Mouse (Mus musculus): Measurements from ENCODE around the gene Shank1. TPM values are rescaled to one million over a fixed set of nuclear protein-coding genes. Genes with fewer than 3 reads are reported as not detected.

Gene Shank1
- polyA plus RNA-seq, 1 experiment from 2014 or later = 2.2 TPM

DNA sequence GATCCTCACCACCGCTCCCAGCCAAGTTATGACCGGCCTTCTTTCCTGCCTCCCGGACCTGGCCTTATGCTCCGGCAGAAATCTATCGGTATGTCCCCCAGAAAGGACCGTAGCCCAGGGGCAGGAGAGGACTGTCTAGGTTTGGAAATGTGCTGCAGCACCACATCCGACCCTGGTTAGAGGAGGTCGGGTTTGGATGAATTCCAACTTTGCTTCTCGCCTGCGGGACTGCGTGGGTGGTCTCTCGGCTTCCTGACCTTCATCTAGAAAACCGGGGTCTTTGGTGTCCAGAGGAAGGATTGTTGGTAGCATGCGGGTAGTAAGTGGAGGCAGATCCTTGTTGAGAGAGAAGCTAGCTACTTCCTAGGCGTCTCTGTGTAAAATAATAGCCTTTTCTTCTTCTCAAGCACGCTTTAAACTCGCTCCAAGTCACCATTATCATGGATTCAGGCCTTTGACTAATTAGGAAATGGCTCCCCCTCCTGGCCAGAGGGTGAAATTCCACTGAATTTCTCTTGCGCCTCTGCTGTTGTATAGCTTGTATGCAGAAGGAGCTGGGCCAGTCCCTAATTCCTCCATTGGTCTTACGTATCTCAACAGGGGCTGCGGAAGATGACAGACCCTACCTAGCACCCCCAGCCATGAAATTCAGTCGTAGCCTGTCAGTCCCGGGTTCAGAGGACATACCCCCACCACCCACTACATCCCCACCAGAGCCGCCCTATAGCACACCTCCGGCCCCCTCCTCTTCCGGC, 41.1 kb downstream of the Shank1 start:
- ATAC-seq (ENCODE audit: insufficient read depth, low FRiP score, low read depth) = peak; percentile 15; the same call in 1 of the 2 replicates
- WGBS = 5% methylated on average over 25 of the region's 25 CpGs

GRCm38 (mm10) chr7:44351881-44352749, 42.1 kb downstream of the Shank1 start:
- Histone ChIP-seq H3K36me3 (no peaks in the 10 kb centered on the region), H3K9me3 (no peaks in the 10 kb centered on the region), H3K27ac (no peak overlapping the region), H3K27me3 (replicated peaks) (peaks cover 65% of the 10 kb centered on the region), H3K4me1 (peaks cover 35% of the 10 kb centered on the region), H3K9ac (no peak overlapping the region), H3K4me3 (replicated peaks) (0 out of 2 replicates have a peak overlapping the region, but pooled peaks have one; percentile 3), H3K4me2 (peak overlapping the region; percentile 27; the same call in 1 of the 2 replicates)
- WGBS = 5% methylated on average over 71 of the region's 71 CpGs
- no peak for ATAC-seq (ENCODE audit: insufficient read depth, low FRiP score, low read depth)

More for the DNA sequence above, 41.1 kb downstream of the Shank1 start:
- H3K4me2 ChIP-seq = peak overlapping the region; percentile 53
- H3K4me1 ChIP-seq = peaks cover 31% of the 10 kb centered on the region
- H3K27ac ChIP-seq = no peak overlapping the region
- H3K27me3 ChIP-seq (replicated peaks) = peaks cover 55% of the 10 kb centered on the region
- no peaks in the 10 kb centered on the region for H3K9me3 ChIP-seq
- H3K4me3 ChIP-seq (replicated peaks) = peak overlapping the region; percentile 26
- H3K36me3 ChIP-seq = no peaks in the 10 kb centered on the region
- peak overlapping the region; percentile 5; the same call in 1 of the 2 replicates for H3K9ac ChIP-seq

GRCm38 (mm10) chr7:44352750-44353600, 42.9 kb downstream of the Shank1 start:
- no peaks in the 10 kb centered on the region for H3K9me3 ChIP-seq
- no peak overlapping the region for H3K9ac ChIP-seq
- no peaks in the 10 kb centered on the region for H3K36me3 ChIP-seq
- no peak overlapping the region for H3K27ac ChIP-seq
- peak overlapping the region; percentile 27 for H3K4me2 ChIP-seq
- H3K27me3 ChIP-seq (replicated peaks) = peaks cover 73% of the 10 kb centered on the region
- H3K4me1 ChIP-seq = peaks cover 41% of the 10 kb centered on the region
- whole genome bisulfite sequencing = 4% methylated on average over 68 of the region's 71 CpGs
- ATAC-seq (ENCODE audit: insufficient read depth, low FRiP score, low read depth) = no peak
- H3K4me3 ChIP-seq (replicated peaks) = 0 out of 2 replicates have a peak overlapping the region, but pooled peaks have one; percentile 3

- 1% methylated on average over 34 of the region's 35 CpGs for WGBS
- peaks cover 41% of the 10 kb centered on the region for H3K4me1 ChIP-seq
- peak overlapping the region; percentile 27 for H3K4me2 ChIP-seq
- peaks cover 78% of the 10 kb centered on the region for H3K27me3 ChIP-seq (replicated peaks)
- H3K36me3 ChIP-seq = no peaks in the 10 kb centered on the region
- no peaks in the 10 kb centered on the region for H3K9me3 ChIP-seq
- no peak overlapping the region for H3K27ac ChIP-seq
- H3K4me3 ChIP-seq (replicated peaks) = peak overlapping the region; percentile 16; the same call in 1 of the 2 replicates
- 0 out of 2 replicates have a peak, but pooled peaks have one; percentile 9 for ATAC-seq (ENCODE audit: insufficient read depth, low FRiP score, low read depth)
- H3K9ac ChIP-seq = no peak overlapping the region
Observed at GRCm38 (mm10) chr7:44353601-44354340, 43.7 kb downstream of the Shank1 start.

GRCm38 (mm10) chr7:44355411-44355810, 45.4 kb downstream of the Shank1 start:
- Histone ChIP-seq H3K4me2 (no peak overlapping the region), H3K9ac (no peak overlapping the region), H3K4me1 (peaks cover 48% of the 10 kb centered on the region), H3K4me3 (replicated peaks) (no peak overlapping the region), H3K27me3 (replicated peaks) (peaks cover 78% of the 10 kb centered on the region), H3K9me3 (no peaks in the 10 kb centered on the region), H3K36me3 (no peaks in the 10 kb centered on the region), H3K27ac (no peak overlapping the region)
- no peak for ATAC-seq (ENCODE audit: insufficient read depth, low FRiP score, low read depth)
- 75% methylated on average over 6 of the region's 6 CpGs for WGBS

DNA sequence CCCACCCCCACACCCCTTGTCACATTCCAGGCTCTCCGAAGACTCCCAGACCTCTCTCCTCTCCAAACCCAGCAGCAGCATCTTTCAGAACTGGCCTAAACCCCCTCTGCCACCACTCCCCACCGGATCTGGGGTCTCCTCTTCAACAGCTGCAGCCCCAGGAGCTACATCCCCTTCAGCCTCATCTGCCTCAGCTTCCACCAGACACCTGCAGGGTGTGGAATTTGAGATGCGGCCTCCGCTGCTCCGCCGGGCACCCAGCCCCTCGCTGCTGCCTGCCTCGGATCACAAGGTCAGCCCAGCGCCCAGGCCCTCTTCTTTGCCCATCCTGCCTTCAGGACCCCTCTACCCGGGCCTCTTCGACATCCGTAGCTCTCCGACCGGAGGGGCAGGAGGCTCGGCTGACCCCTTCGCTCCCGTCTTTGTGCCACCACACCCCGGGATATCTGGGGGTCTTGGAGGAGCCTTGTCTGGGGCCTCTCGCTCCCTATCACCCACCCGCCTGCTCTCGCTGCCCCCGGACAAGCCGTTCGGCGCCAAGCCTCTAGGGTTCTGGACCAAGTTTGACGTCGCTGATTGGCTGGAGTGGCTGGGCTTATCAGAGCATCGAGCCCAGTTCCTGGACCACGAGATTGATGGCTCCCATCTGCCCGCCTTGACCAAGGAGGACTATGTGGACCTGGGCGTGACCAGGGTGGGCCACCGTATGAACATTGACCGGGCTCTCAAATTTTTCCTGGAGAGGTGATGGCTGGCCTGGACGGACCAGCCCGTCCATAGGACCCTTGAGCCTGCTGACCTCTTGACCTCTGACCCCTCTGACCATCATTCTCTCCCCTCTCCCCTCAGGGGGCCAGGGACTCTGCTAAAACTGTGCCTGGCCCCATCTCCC, 46.8 kb downstream of the Shank1 start:
- Histone ChIP-seq H3K36me3 (no peaks in the 10 kb centered on the region), H3K9me3 (no peaks in the 10 kb centered on the region), H3K27ac (no peak overlapping the region), H3K27me3 (replicated peaks) (peaks cover 78% of the 10 kb centered on the region), H3K9ac (no peak overlapping the region), H3K4me3 (replicated peaks) (0 out of 2 replicates have a peak overlapping the region, but pooled peaks have one; percentile 4), H3K4me2 (peak overlapping the region; percentile 19; the same call in 1 of the 2 replicates), H3K4me1 (peaks cover 40% of the 10 kb centered on the region)
- 3% methylated on average over 35 of the region's 35 CpGs for WGBS
- ATAC-seq (ENCODE audit: insufficient read depth, low FRiP score, low read depth) = no peak

DNA sequence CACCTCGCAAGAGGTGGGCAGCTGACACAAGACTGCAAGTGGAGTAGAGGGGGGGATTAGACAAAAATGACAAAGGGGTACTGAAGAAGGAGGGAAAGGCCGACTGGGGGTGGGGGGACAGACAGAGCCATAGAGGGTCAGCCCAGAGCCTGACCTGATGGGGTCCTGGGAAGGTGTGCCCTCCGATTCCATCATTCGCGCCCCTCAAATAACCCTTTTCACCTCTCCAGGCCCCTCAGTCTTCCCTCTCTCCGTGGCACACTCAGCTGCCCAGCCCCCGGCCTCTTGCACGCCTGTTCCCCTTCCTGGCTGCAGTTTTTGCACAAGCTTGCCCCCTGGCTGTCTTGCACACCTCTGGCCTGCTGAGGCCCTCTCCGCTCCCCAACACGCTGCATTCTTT, 47.5 kb downstream of the Shank1 start:
- no peak overlapping the region for H3K27ac ChIP-seq
- H3K9ac ChIP-seq = no peak overlapping the region
- peaks cover 35% of the 10 kb centered on the region for H3K4me1 ChIP-seq
- WGBS = 15% methylated on average over 10 of the region's 10 CpGs
- no peaks in the 10 kb centered on the region for H3K36me3 ChIP-seq
- H3K9me3 ChIP-seq = no peaks in the 10 kb centered on the region
- H3K4me3 ChIP-seq (replicated peaks) = no peak overlapping the region
- H3K27me3 ChIP-seq (replicated peaks) = peaks cover 71% of the 10 kb centered on the region
- H3K4me2 ChIP-seq = no peak overlapping the region
- no peak for ATAC-seq (ENCODE audit: insufficient read depth, low FRiP score, low read depth)

GRCm38 (mm10) chr7:44358012-44358411, 48.0 kb downstream of the Shank1 start:
- no peaks in the 10 kb centered on the region for H3K36me3 ChIP-seq
- no peaks in the 10 kb centered on the region for H3K9me3 ChIP-seq
- no peak overlapping the region for H3K4me3 ChIP-seq (replicated peaks)
- WGBS = 22% methylated on average over 5 of the region's 5 CpGs
- H3K4me1 ChIP-seq = peaks cover 30% of the 10 kb centered on the region
- no peak overlapping the region for H3K4me2 ChIP-seq
- H3K27me3 ChIP-seq (replicated peaks) = peaks cover 66% of the 10 kb centered on the region
- no peak overlapping the region for H3K9ac ChIP-seq
- H3K27ac ChIP-seq = no peak overlapping the region
- ATAC-seq (ENCODE audit: insufficient read depth, low FRiP score, low read depth) = no peak

DNA sequence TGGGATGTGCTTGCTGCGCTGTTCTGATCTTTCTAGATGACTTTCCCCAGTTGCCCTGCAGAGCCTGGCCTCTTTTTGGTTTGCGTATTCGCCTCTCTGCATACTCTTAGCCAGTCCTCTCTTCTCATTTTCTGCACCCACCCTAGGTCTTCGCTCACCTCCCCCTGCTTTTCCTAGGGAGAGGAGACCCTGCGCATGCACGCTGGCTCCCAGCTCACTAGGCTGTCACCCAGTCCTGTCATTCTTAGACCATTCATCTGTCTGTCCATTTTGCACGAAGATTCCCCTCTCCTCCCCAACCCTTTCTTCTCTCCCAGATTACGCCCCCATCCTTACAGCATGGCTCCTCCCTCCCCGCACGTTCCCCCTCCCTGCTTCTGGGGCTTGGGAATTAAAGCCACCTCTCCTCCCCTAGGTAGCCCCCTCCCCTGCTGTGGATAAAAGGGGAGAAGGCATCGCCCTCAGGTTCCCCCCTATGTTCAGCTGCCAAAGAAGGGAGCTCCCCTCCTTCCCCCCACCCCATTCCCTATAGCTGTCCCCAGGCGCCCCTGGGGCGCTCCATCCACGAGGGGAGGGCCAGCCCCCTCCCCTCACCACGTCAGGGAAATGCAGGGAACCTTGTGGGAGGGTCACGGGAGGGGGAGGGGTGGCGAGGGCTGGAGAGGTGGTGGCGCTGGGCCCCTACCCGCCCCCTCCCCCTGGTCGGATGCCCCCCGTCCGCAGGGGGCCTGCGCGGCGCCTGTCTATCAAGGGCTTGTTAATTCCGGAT, 49.0 kb downstream of the Shank1 start:
- peak overlapping the region; percentile 51 for H3K4me3 ChIP-seq (replicated peaks)
- peak overlapping the region; percentile 93 for H3K4me2 ChIP-seq
- H3K9ac ChIP-seq = 0 out of 2 replicates have a peak overlapping the region, but pooled peaks have one; percentile 12
- ATAC-seq (ENCODE audit: insufficient read depth, low FRiP score, low read depth) = no peak
- no peaks in the 10 kb centered on the region for H3K36me3 ChIP-seq
- WGBS = 6% methylated on average over 22 of the region's 26 CpGs
- H3K4me1 ChIP-seq = peaks cover 20% of the 10 kb centered on the region
- peaks cover 59% of the 10 kb centered on the region for H3K27me3 ChIP-seq (replicated peaks)
- H3K27ac ChIP-seq = no peak overlapping the region
- no peaks in the 10 kb centered on the region for H3K9me3 ChIP-seq

Data from stomach, embryonic 15.5 days (tissue).